Mouse (Mus musculus) forebrain, postnatal 0 days (tissue): ENCODE measurements around the gene Etfbkmt. TPM values are rescaled to one million over a fixed set of nuclear protein-coding genes. Genes with fewer than 3 reads are reported as not detected.

Experiments used
- ATAC-seq: fragments of 200-750 bp; cut with Nextera tagmentation; 2 replicates; pipeline ENCODE4 v1.8.0; 2017; ENCODE audit warnings: mild to moderate bottlenecking, moderate library complexity
- DNase-seq: peaks from one replicate; pipeline ENCODE4 v3.0.0-alpha.2; 2015
- H3K27ac ChIP-seq: fragments of 300-500 bp; sonication (generic); 2 replicates; pipeline ENCODE4 v1.5.1; 2014; ENCODE audit warnings: low read depth, mild to moderate bottlenecking, antibody characterized with exemption, low read length, moderate library complexity, mixed read lengths
- H3K27me3 ChIP-seq: fragments of 300-500 bp; sonication (generic); 2 replicates; pipeline ENCODE4 v1.6.1; 2014; ENCODE audit warnings: mild to moderate bottlenecking, low read length, mixed read lengths; ENCODE audit not compliant: insufficient read depth
- H3K36me3 ChIP-seq: fragments of 300-500 bp; sonication (generic); 2 replicates; pipeline ENCODE4 v1.6.1; 2014; ENCODE audit warnings: mild to moderate bottlenecking, moderate library complexity; ENCODE audit not compliant: insufficient read depth
- H3K4me1 ChIP-seq: fragments of 300-500 bp; sonication (generic); 2 replicates; pipeline ENCODE4 v1.6.1; 2014; ENCODE audit warnings: antibody characterized with exemption; ENCODE audit not compliant: insufficient read depth
- H3K4me2 ChIP-seq: fragments of 300-500 bp; sonication (generic); 2 replicates; pipeline ENCODE4 v1.6.1; 2014; ENCODE audit warnings: low read depth, mild to moderate bottlenecking, moderate library complexity
- H3K4me3 ChIP-seq: fragments of 300-500 bp; sonication (generic); 2 replicates; pipeline ENCODE4 v1.5.1; 2014; ENCODE audit warnings: low read depth, low read length, mixed read lengths
- H3K9ac ChIP-seq: fragments of 300-500 bp; sonication (generic); 2 replicates; pipeline ENCODE4 v1.6.1; 2014; ENCODE audit warnings: mild to moderate bottlenecking
- H3K9me3 ChIP-seq: fragments of 300-500 bp; sonication (generic); 2 replicates; pipeline ENCODE4 v1.6.1; 2016; ENCODE audit warnings: low read length
- CTCF ChIP-seq: sonication (generic); IDR thresholded peaks from 2 replicates; pipeline ENCODE4 v1.5.1; 2016; ENCODE audit warnings: antibody characterized with exemption, control low read depth, low read depth
- WGBS: fragments of 180-500 bp; shearing (Covaris S2); extraction: QIAGEN DNeasy Blood & Tissue Kit; methylation state at CpG from one replicate; pipeline ENCODE4 v1.1.7; 2014; 5-methylcytosine and 5-hydroxymethylcytosine counted together
- polyA plus RNA-seq: library from polyadenylated mRNA; unstranded; fragments of >200 nt; fragmentation: Nextera tagmentation; extraction: Ambion mirVana; gene quantifications from 2 replicates; pipeline ENCODE4 v1.2.1, GENCODE M21; 2015
- total RNA-seq: library from RNA; depleted of rRNA; stranded (reverse); fragments of >200 nt; gene quantifications from 2 replicates; pipeline ENCODE4 v1.2.3, GENCODE M21; 2014

Etfbkmt gene
- total and polyA plus RNA-seq, 2 experiments from 2014 or later, result 4.4 to 6.9 TPM

GRCm38 (mm10) chr6:149100174-149101075 is 39.2 kb upstream of the Etfbkmt start:
- 1% methylated on average over 52 of the region's 52 CpGs for WGBS
- H3K9me3 ChIP-seq, result no peaks in the 10 kb centered on the region
- no peaks in the 10 kb centered on the region for H3K36me3 ChIP-seq

GRCm38 (mm10) chr6:149101076-149101942 is 38.3 kb upstream of the Etfbkmt start, which contains the start of gene Dennd5b:
TSS of gene Dennd5b (minus strand) at chr6:149101680.
- whole genome bisulfite sequencing, result 2% methylated on average over 123 of the region's 124 CpGs
- H3K36me3 ChIP-seq, result no peaks in the 10 kb centered on the region
- no peaks in the 10 kb centered on the region for H3K27me3 ChIP-seq
- DNase-seq (peak; percentile 94), ATAC-seq (peak; percentile 94)
- TF ChIP-seq CTCF, result peak; percentile 1; the same call in 1 of the 2 replicates
- H3K9ac ChIP-seq, result peak within 1 kb of the TSS; percentile 97
- no peaks in the 10 kb centered on the region for H3K9me3 ChIP-seq
- peak within 1 kb of the TSS; percentile 96 for H3K4me3 ChIP-seq
- peak within 1 kb of the TSS; percentile 98 for H3K27ac ChIP-seq
- peak within 1 kb of the TSS; percentile 56 for H3K4me2 ChIP-seq
- no peaks in the 10 kb centered on the region for H3K4me1 ChIP-seq

More at GRCm38 (mm10) chr6:149100174-149101075, 39.2 kb upstream of the Etfbkmt start:
- peak overlapping the region; percentile 96 for H3K4me3 ChIP-seq
- no peaks in the 10 kb centered on the region for H3K27me3 ChIP-seq
- H3K9ac ChIP-seq, result peak overlapping the region; percentile 97
- ATAC-seq (peak; percentile 53), DNase-seq (peak; percentile 77)
- peak overlapping the region; percentile 98 for H3K27ac ChIP-seq
- peak; percentile 10; the same call in 1 of the 2 replicates for TF ChIP-seq CTCF
- no peaks in the 10 kb centered on the region for H3K4me1 ChIP-seq
- peak overlapping the region; percentile 56 for H3K4me2 ChIP-seq

GRCm38 (mm10) chr6:149101943-149102243 is 37.8 kb upstream of the Etfbkmt start:
- Histone ChIP-seq H3K27ac (peak overlapping the region; percentile 98), H3K27me3 (no peaks in the 10 kb centered on the region), H3K4me3 (peak overlapping the region; percentile 96), H3K4me1 (no peaks in the 10 kb centered on the region), H3K4me2 (peak overlapping the region; percentile 56), H3K9me3 (no peaks in the 10 kb centered on the region), H3K9ac (peak overlapping the region; percentile 97), H3K36me3 (no peaks in the 10 kb centered on the region)
- ATAC-seq, result no peak
- 12% methylated on average over 7 of the region's 7 CpGs for WGBS
- no peak for DNase-seq
- no peak for TF ChIP-seq CTCF

GRCm38 (mm10) chr6:149103451-149103850 is 36.2 kb upstream of the Etfbkmt start:
- Histone ChIP-seq H3K4me1 (no peaks in the 10 kb centered on the region), H3K4me3 (no peak overlapping the region), H3K4me2 (no peak overlapping the region), H3K27ac (no peak overlapping the region), H3K9ac (no peak overlapping the region), H3K9me3 (no peaks in the 10 kb centered on the region), H3K27me3 (no peaks in the 10 kb centered on the region), H3K36me3 (no peaks in the 10 kb centered on the region)
- DNase-seq (peak; percentile 14), ATAC-seq (no peak)
- no peak for TF ChIP-seq CTCF
- WGBS, result 70% methylated on average over 1 of the region's 1 CpGs

GRCm38 (mm10) chr6:149107615-149108014 is 32.0 kb upstream of the Etfbkmt start:
- WGBS, result 83% methylated on average over 3 of the region's 3 CpGs
- H3K4me3 ChIP-seq, result no peak overlapping the region
- no peak for DNase-seq
- no peak for ATAC-seq
- H3K4me1 ChIP-seq, result no peaks in the 10 kb centered on the region
- no peaks in the 10 kb centered on the region for H3K9me3 ChIP-seq
- H3K4me2 ChIP-seq, result no peak overlapping the region
- H3K36me3 ChIP-seq, result no peaks in the 10 kb centered on the region
- H3K27me3 ChIP-seq, result no peaks in the 10 kb centered on the region
- no peak overlapping the region for H3K9ac ChIP-seq
- no peak overlapping the region for H3K27ac ChIP-seq
- TF ChIP-seq CTCF, result no peak

- Histone ChIP-seq H3K27me3 (no peaks in the 10 kb centered on the region), H3K9me3 (no peaks in the 10 kb centered on the region), H3K4me3 (no peak overlapping the region), H3K36me3 (no peaks in the 10 kb centered on the region), H3K9ac (no peak overlapping the region), H3K4me2 (no peak overlapping the region), H3K27ac (no peak overlapping the region), H3K4me1 (no peaks in the 10 kb centered on the region)
- no peak for TF ChIP-seq CTCF
- no peak for ATAC-seq
- WGBS, result 82% methylated on average over 2 of the region's 2 CpGs
- DNase-seq, result no peak
Measured at GRCm38 (mm10) chr6:149108909-149109308, 30.7 kb upstream of the Etfbkmt start.

GRCm38 (mm10) chr6:149116992-149117391 is 22.7 kb upstream of the Etfbkmt start:
- H3K4me3 ChIP-seq, result no peak overlapping the region
- ATAC-seq (no peak), DNase-seq (no peak)

More at GRCm38 (mm10) chr6:149116992-149117391, 22.7 kb upstream of the Etfbkmt start:
- Histone ChIP-seq H3K9me3 (no peaks in the 10 kb centered on the region), H3K4me2 (no peak overlapping the region), H3K9ac (no peak overlapping the region), H3K36me3 (no peaks in the 10 kb centered on the region), H3K4me1 (no peaks in the 10 kb centered on the region), H3K27ac (no peak overlapping the region), H3K27me3 (no peaks in the 10 kb centered on the region)
- no peak for TF ChIP-seq CTCF
